Mouse (Mus musculus) kidney, embryonic 14.5 days (tissue): ENCODE measurements around the gene Zfp983. TPM values are rescaled to one million over a fixed set of nuclear protein-coding genes. Genes with fewer than 3 reads are reported as not detected.
A peak's percentile ranks its signal among the peaks of the same experiment; 100 is the strongest.
"Not testable (repeated sequence)": the region's sequence is repeated elsewhere in the genome, so short reads cannot be mapped to it uniquely, and the experiment has no call there.

Source experiments
- ATAC-seq: fragments of 200-750 bp; cut with Nextera tagmentation; 2 replicates; pipeline ENCODE4 v1.8.0; 2017; ENCODE audit warnings: moderate number of reproducible peaks, mild to moderate bottlenecking, moderate TSS enrichment, moderate library complexity; ENCODE audit not compliant: low FRiP score, low TSS enrichment
- H3K27ac ChIP-seq: fragments of 300-500 bp; sonication (generic); 2 replicates; pipeline ENCODE4 v1.5.1; 2014; ENCODE audit warnings: low read depth, mild to moderate bottlenecking, low read length, moderate library complexity, mixed read lengths
- H3K27me3 ChIP-seq: fragments of 300-500 bp; sonication (generic); 2 replicates; pipeline ENCODE4 v1.6.1; 2014; ENCODE audit warnings: mild to moderate bottlenecking, low read length; ENCODE audit not compliant: control insufficient read depth, insufficient read depth
- H3K36me3 ChIP-seq: fragments of 300-500 bp; sonication (generic); 2 replicates; pipeline ENCODE4 v1.6.1; 2014; ENCODE audit warnings: low read length, mixed read lengths; ENCODE audit not compliant: control insufficient read depth, insufficient read depth
- H3K4me1 ChIP-seq: fragments of 300-500 bp; sonication (generic); 2 replicates; pipeline ENCODE4 v1.6.1; 2014; ENCODE audit warnings: low read length, mixed read lengths; ENCODE audit not compliant: control insufficient read depth, insufficient read depth
- H3K4me2 ChIP-seq: fragments of 300-500 bp; sonication (generic); replicated peaks from 2 replicates; pipeline ENCODE4 v1.6.1; 2014; ENCODE audit warnings: low read depth, mild to moderate bottlenecking, low read length
- H3K4me3 ChIP-seq: fragments of 300-500 bp; sonication (generic); 2 replicates; pipeline ENCODE4 v1.5.1; 2014; ENCODE audit warnings: mild to moderate bottlenecking, low read length
- H3K9ac ChIP-seq: fragments of 300-500 bp; sonication (generic); 2 replicates; pipeline ENCODE4 v1.6.1; 2014; ENCODE audit warnings: low read depth, mild to moderate bottlenecking, low read length, moderate library complexity
- H3K9me3 ChIP-seq: fragments of 300-500 bp; sonication (generic); 2 replicates; pipeline ENCODE4 v1.6.1; 2016; ENCODE audit warnings: low read length; ENCODE audit not compliant: control insufficient read depth
- WGBS: fragments of 180-500 bp; shearing (Covaris S2); extraction: QIAGEN DNeasy Blood & Tissue Kit; methylation state at CpG from one replicate; pipeline ENCODE4 v1.1.7; 2014; 5-methylcytosine and 5-hydroxymethylcytosine counted together
- polyA plus RNA-seq: library from polyadenylated mRNA; unstranded; fragments of >200 nt; fragmentation: Nextera tagmentation; extraction: Ambion mirVana; gene quantifications from 2 replicates; pipeline ENCODE4 v1.2.1, GENCODE M21; 2014

The Zfp983 gene
- polyA plus RNA-seq: 2.6 and 4.4 TPM in 2 replicates

DNA sequence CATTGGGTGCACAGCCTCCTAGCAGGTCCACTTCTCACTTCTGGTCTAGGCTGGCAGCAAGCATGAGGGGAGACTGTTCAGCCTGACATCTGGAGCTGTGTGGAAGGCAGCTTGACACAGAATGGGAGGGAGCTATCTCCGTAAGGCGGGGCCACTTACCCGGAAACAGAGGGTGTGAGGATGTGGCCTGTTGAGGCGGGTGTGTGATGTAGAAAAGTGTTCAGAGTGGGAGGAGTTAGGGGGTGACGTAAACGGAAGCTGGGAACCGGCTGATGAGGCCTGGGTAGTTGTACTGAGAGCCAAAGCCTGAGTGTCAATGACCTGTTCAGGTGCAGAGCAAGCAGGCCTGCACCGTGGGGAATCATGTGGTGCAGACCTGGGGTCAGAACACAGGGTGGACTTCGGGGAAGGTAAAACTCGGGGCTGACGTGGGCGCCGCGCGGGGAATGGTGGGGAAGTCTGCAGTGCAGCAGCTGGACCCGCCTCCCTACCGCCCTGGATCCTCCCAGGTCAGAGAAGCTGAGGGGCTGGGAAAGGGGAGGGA, at the start of gene Zfp983:
Gene Zfp983 (plus strand): TSS at position 261 of the 544 bp plus-strand sequence.
- H3K9me3 ChIP-seq, H3K36me3 ChIP-seq, H3K4me1 ChIP-seq, H3K27me3 ChIP-seq: not testable (repeated sequence)
- H3K27ac ChIP-seq: peak within 1 kb of the TSS; percentile 62; the same call in 1 of the 2 replicates
- peak within 1 kb of the TSS; percentile 42 for H3K4me3 ChIP-seq
- H3K9ac ChIP-seq: peak within 1 kb of the TSS; percentile 5; the same call in 1 of the 2 replicates
- WGBS: under 1% methylated on average over 17 of the region's 17 CpGs
- peak within 1 kb of the TSS; percentile 30 for H3K4me2 ChIP-seq
- peak; percentile 100 for ATAC-seq

DNA sequence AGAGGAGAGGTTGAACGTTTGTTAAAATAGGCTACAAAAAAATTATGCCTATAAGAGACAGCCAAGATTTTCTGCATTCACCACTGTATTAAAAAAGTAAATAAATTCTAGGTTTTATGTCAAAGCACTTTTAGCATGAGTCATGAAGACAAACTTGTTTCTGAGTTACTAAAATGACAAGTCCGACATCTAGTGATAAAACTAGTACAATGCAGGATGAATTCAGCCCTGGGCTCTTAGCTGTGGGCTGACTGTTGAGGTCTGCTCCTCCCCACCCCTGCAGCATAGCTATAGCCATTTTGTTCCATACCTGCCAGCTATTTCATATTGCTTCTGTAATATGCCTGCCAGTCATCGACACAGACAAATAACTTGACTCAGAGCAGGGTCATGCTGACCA, 34.1 kb upstream of the Zfp983 start:
- Histone ChIP-seq H3K27ac (no peak overlapping the region), H3K4me2 (no peak overlapping the region), H3K4me1 (no peaks in the 10 kb centered on the region), H3K9ac (no peak overlapping the region), H3K9me3 (no peaks in the 10 kb centered on the region), H3K4me3 (no peak overlapping the region), H3K27me3 (no peaks in the 10 kb centered on the region), H3K36me3 (no peaks in the 10 kb centered on the region)
- WGBS: 82% methylated on average over 3 of the region's 3 CpGs
- ATAC-seq: no peak

DNA sequence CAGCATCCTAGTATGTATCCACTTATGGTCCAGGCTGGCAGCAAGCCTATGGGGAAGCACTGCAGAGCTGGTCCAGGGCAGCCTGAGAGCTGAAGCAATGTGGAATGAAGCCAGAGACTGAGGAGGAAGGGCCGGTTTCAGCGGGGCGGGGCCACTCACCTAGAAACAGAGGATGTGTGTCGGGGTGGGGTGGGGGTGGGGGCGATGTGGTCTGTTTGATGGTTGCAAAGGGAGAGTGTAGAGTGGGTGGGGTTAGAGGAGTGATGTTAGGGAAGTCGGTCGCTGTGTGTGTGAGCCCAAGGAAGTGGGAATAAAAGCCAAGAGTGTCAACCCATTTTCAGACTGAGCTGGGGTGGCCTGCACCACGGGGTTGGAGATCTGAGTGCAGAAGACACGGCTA, 33.1 kb upstream of the Zfp983 start:
- no peaks in the 10 kb centered on the region for H3K9me3 ChIP-seq
- no peaks in the 10 kb centered on the region for H3K36me3 ChIP-seq
- no peaks in the 10 kb centered on the region for H3K27me3 ChIP-seq
- H3K27ac ChIP-seq: no peak overlapping the region
- no peak; the same call in 1 of the 2 replicates for ATAC-seq
- WGBS: 4% methylated on average over 9 of the region's 9 CpGs
- H3K4me2 ChIP-seq: peak overlapping the region; percentile 24
- no peaks in the 10 kb centered on the region for H3K4me1 ChIP-seq
- no peak overlapping the region for H3K9ac ChIP-seq
- H3K4me3 ChIP-seq: no peak overlapping the region

DNA sequence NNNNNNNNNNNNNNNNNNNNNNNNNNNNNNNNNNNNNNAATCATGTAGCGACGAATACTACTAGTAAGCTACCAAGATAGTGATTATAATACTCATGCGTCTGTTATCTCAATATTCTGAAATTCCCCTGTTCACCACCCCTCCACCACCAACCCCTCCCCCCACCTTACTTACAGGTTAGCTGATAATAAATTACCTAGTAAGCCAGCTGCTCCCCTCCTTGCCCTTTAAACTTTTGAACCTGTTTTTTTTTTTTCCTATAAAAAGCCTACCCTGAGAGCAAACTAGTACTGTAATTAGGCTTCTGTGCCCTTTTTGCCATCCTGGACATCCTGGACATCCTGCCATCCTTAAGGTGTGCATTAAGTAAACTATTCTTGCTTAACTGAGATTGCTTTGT, 26.8 kb upstream of the Zfp983 start:
- H3K27ac ChIP-seq: no peak overlapping the region
- no peaks in the 10 kb centered on the region for H3K36me3 ChIP-seq
- H3K4me2 ChIP-seq: no peak overlapping the region
- no peaks in the 10 kb centered on the region for H3K4me1 ChIP-seq
- WGBS: no CpG with 5 or more reads among the region's 3 CpGs
- no peak overlapping the region for H3K4me3 ChIP-seq
- no peaks in the 10 kb centered on the region for H3K9me3 ChIP-seq
- no peak for ATAC-seq
- H3K27me3 ChIP-seq: no peaks in the 10 kb centered on the region
- no peak overlapping the region for H3K9ac ChIP-seq

DNA sequence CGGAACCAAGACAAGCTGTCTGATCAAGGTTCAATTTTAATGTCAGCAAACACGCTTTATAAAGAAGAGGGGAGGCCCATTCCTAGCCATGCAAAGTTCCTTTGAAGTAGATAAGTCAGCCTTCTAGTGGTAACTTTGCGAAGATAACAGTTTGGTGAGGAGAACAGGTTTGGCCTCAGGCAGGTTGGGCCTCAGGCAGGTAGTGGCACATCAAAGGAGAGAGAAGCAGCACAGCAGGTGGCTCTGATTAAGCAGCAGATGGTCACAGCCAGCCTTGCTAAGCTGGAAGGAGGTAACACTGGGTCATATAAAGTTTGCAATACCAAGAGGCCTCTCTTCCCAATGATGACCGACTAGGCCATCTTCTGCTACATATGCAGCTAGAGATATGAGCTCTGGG, 14.7 kb upstream of the Zfp983 start:
- H3K4me1 ChIP-seq, H3K9ac ChIP-seq, H3K36me3 ChIP-seq, H3K4me3 ChIP-seq, H3K9me3 ChIP-seq, ATAC-seq, H3K27me3 ChIP-seq, H3K27ac ChIP-seq, H3K4me2 ChIP-seq: not testable (repeated sequence)
- 62% methylated on average over 4 of the region's 4 CpGs for WGBS

DNA sequence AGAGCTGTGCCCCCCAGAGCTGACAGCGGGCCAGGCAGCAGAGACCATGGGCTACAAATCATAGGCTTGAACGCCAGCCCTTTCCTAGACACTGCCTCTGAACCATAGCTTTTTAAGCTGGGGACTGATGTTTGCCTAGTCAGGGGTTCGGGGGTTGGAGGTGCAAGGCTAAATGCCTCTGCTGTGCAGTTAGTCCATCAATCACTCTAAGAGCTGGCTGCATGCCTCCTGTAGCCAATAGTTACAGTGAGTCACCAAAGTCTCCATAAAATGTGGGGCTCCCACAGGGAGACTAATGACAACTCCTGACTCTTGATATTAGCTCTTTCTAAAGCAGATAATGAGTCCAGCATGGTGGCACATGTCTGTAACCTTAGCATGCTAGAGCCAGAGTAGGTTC, 1.6 kb upstream of the Zfp983 start:
- Histone ChIP-seq H3K4me1 (no peaks in the 10 kb centered on the region), H3K4me2 (no peak overlapping the region), H3K27me3 (no peaks in the 10 kb centered on the region), H3K27ac (no peak overlapping the region), H3K4me3 (no peak overlapping the region), H3K9ac (no peak overlapping the region), H3K36me3 (no peaks in the 10 kb centered on the region), H3K9me3 (no peaks in the 10 kb centered on the region)
- ATAC-seq: no peak
- WGBS: 28% methylated on average over 3 of the region's 3 CpGs

DNA sequence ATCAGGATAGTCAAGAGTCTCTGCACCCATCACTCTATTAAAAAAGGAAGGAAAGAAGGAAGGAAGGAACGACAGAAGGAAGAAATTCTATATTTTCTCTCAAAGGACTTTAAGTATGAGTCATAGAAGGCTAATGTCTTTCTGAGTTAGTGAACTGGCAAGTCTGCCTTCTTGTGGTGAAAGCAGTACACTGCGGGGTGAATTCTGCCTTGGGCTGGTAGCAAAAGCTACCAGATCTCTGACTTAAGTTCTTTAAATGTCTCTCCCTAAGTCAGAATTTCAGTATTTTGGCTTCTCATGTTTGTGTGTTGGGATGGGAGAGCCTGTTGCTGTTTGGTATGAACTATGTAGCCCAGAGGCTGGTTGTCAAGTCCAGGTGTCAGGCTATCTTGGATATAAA, 488 bp upstream of the Zfp983 start:
- peak overlapping the region; percentile 5; the same call in 1 of the 2 replicates for H3K9ac ChIP-seq
- WGBS: 21% methylated on average over 2 of the region's 2 CpGs
- no peaks in the 10 kb centered on the region for H3K4me1 ChIP-seq
- no peaks in the 10 kb centered on the region for H3K9me3 ChIP-seq
- ATAC-seq: peak; percentile 11; the same call in 1 of the 2 replicates
- no peaks in the 10 kb centered on the region for H3K36me3 ChIP-seq
- H3K27me3 ChIP-seq: no peaks in the 10 kb centered on the region
- H3K4me2 ChIP-seq: peak overlapping the region; percentile 30
- peak overlapping the region; percentile 42 for H3K4me3 ChIP-seq
- H3K27ac ChIP-seq: no peak overlapping the region

DNA sequence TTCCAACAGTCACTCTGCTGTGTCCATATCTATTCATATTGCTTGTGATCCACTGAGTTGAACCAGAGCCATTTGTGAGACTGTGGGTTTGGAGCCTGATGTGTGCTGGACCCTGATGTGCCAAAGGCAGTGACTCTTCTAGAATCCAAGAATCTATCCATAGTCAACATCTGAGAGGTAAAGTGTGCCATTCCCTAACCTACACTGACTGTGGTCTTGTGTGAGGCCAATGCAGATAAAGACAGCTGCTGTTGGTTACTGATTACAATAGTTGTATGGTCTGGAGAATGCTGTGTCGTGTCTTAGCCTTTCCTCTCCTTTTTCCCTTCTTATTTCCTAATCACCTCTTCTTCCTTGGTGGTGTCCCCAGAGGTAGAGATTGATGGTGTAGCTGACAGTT, 28.4 kb downstream of the Zfp983 start:
- not testable (repeated sequence) for H3K36me3 ChIP-seq, H3K27ac ChIP-seq, H3K4me1 ChIP-seq, ATAC-seq, H3K4me2 ChIP-seq, H3K9me3 ChIP-seq, H3K4me3 ChIP-seq, H3K9ac ChIP-seq, H3K27me3 ChIP-seq
- WGBS: 5% methylated on average over 1 of the region's 1 CpGs

DNA sequence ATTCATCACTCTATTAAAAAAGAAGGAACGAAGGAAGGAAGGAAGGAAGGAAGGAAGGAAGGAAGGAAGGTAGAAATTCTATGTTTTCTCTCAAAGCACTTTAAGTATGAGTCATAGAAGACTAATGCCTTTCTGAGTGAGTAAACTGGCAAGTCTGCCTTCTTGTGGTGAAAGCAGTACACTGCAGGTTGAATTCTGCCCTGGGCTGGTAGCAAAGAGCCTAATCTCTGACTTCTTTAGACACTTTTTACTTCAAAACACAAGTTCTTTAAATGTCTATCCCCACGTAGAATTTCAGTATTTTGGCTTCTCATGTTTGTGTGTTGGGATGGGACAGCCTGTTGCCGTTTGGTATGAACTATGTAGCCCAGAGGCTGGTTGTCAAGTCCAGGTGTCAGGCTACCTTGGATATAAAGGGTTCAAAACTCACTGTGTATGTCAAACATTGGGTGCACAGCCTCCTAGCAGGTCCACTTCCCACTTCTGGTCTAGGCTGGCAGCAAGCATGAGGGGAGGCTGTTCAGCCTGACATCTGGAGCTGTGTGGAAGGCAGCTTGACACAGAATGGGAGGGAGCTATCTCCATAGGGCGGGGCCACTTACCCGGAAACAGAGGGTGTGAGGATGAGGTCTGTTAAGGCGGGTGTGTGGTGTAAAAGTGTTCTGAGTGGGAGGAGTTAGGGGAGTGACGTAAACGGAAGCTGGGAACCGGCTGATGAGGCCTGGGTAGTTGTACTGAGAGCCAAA, 29.0 kb downstream of the Zfp983 start:
- no peaks in the 10 kb centered on the region for H3K36me3 ChIP-seq
- no peaks in the 10 kb centered on the region for H3K9me3 ChIP-seq

More for the DNA sequence above, 29.0 kb downstream of the Zfp983 start:
- Histone ChIP-seq H3K9ac (peak overlapping the region; percentile 31; the same call in 1 of the 2 replicates), H3K4me1 (no peaks in the 10 kb centered on the region), H3K4me3 (peak overlapping the region; percentile 42), H3K4me2 (peak overlapping the region; percentile 44), H3K27ac (no peak overlapping the region; the same call in 1 of the 2 replicates), H3K27me3 (no peaks in the 10 kb centered on the region)
- WGBS: 3% methylated on average over 9 of the region's 9 CpGs
- peak; percentile 100 for ATAC-seq
